Mouse (Mus musculus) granulocyte monocyte progenitor cell, adult 5-6 weeks (primary cell): ENCODE measurements around the gene Ly6c2. TPM values are rescaled to one million over a fixed set of nuclear protein-coding genes. Genes with fewer than 3 reads are reported as not detected.
A peak's percentile ranks its signal among the peaks of the same experiment; 100 is the strongest.
"Not testable (repeated sequence)": the region's sequence is repeated elsewhere in the genome, so short reads cannot be mapped to it uniquely, and the experiment has no call there.

Source experiments
- ATAC-seq: replicated peaks from 2 replicates; pipeline ENCODE4 v1.8.0; 2016; ENCODE audit warnings: mild to moderate bottlenecking, moderate TSS enrichment, inconsistent platforms; ENCODE audit not compliant: poor library complexity, severe bottlenecking
- total RNA-seq, 2 experiments: library from RNA; stranded (forward) in 1 of 2; stranded (reverse) in 1 of 2; fragments of 200-712, 200-1000 nt in 1 of 2; fragments of >200 nt in 1 of 2; fragmentation: Nextera tagmentation in 1 of 2; gene quantifications; 2 replicates each; pipeline ENCODE4 v1.2.3; 2014 to 2017

Gene Ly6c2
- total RNA-seq (2014; fragmentation: Nextera tagmentation), result 3,770 and 4,250 TPM in 2 replicates
- total RNA-seq (2017), result 1,953 and 2,572 TPM in 2 replicates

DNA sequence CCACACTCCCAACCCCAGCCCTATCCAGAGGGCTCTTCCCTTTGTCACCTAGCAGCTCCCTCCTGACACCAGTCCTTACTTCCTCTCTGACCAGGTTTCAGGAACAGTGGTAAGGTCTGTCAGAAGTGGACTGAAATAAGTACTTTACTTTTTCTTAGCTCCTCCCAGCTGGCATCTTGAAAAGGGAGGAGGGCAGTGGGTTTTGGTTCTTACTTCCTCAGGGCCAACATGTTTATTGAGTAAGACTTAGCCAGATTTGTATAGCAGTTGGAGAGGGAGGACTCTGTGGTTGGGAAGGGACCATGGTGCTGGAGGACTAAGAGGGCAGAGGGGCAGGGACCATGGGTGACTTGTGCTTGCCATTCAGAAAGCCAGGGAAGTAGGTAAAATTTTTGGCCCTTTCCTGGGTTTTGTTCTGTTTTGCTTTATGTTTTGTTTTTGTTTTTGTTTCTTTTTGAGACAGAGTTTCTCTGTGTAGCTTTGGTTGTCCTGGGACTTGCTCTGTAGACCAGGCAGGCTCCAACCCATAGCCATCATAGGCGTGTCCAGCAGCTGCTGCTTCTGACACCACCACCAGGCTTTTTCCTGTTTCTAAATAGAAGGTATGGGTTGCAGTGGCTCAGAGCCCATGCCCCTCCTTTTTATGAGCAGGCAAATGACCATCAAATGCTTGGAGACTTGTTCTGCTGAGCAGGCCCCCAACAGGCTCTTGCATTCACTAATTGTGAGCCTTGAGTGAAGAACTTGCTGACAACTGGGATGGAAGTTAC lies at the start of gene Ly6c2:
Ly6c2 (minus strand) TSS at position 110 of the 770 bp plus-strand sequence.
- peak; percentile 95 for ATAC-seq

DNA sequence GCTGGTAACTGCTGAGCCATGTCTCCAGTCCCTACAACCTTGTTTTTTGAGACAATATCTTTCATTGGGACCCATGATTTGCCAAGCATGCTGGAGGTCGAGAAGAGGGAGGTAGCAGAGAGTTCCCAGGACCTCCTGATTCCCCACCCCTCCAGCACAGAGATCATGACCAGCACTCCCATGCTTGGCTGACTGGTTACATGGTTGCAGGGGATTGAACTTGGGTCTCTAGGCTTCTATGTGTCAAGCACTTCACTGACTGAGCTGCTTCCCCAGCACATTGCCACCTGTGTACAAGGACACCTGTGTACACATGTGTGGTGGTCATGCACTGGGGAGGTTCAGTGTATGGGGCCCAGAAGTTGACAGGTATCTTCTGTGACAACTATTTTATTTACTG lies 45.9 kb upstream of the Ly6c2 start:
- ATAC-seq, result no peak

DNA sequence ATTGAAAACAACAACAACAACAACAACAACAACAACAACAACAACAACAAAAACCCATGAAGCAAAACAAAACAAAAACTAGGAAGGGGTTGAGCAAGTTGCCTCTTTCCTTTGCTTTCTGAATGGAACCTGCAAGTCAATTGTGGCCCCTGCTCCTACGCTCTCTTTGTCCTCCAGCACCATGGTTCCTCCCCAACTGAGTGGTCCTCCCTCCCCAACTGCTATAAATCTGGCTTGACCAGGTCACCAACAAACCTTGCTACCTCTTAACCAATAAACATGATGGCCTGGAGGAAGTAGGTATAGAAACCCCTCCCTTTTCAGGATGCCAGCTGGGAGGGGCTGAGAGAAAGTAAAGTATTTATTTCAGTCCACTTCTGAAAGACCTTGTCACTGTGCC lies 43.2 kb upstream of the Ly6c2 start, which contains the start of gene Ly6g:
Ly6g (plus strand) TSS at position 301 of the 400 bp plus-strand sequence.
- 0 out of 2 replicates have a peak, but pooled peaks have one; percentile 35 for ATAC-seq

DNA sequence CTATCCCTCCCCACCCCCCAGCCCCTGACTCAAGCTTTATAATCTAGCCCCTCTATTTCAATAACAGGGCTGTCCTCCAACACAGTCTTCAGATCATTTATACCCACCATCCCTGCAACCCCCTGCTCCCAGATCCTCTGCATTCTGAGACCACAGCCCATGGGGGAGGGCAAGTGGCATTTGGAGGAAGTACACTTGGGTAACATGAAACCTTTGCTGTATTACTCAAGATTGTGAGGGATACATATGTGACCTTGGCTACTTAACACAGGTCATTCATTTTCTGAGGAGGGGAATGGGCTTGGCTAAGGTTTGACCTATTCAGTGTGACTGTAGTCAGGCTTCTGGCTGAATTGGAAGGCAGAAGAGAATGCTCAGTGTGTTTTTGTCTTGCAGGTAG lies 41.3 kb upstream of the Ly6c2 start:
- ATAC-seq, result peak; percentile 56

DNA sequence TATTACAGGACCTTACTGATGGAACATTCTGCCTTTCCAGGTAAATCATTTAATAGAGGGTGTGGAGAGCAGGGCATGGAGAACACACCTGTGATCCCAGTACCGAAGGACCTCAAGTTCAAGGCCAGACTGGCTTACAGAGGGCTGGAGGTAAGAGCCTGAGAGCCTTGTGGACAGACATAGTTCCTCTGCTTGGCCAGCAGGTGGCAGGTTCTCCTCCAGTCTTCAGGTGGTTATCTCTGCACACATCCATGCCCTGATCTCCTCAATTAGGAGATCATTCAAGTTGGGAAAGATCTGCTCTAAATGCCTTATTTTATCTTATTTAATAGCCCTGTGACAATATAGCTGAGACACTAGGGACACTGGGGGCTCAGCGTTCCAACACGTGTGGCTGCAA lies 32.0 kb upstream of the Ly6c2 start:
- ATAC-seq, result peak; percentile 58

DNA sequence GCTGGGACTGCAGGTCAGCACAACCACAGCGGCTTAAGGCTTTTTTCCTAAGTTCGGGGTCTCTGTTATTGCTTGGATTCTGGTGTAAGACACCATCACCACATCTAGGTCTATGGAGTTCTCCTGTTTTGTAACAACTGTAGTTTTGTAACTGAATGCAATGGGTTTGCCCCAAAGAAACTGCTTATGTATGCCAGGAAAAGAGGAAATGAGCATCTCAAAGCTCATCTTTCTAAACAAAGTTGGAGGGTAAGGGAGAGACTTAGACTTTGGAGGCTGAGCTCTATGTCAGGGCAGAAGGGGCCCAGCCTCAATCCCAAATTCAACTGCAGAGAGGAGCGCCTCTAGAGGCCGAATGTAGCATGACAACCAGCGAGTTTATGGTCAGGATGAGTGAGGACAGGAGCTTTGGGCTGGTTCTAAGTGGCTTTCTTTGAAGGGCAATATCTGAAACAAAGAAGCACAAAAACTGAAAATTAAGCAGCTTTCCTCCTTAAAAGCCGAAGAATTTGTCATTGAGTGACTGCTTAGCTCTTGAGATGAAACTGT lies 30.1 kb upstream of the Ly6c2 start:
- peak; percentile 69 for ATAC-seq

DNA sequence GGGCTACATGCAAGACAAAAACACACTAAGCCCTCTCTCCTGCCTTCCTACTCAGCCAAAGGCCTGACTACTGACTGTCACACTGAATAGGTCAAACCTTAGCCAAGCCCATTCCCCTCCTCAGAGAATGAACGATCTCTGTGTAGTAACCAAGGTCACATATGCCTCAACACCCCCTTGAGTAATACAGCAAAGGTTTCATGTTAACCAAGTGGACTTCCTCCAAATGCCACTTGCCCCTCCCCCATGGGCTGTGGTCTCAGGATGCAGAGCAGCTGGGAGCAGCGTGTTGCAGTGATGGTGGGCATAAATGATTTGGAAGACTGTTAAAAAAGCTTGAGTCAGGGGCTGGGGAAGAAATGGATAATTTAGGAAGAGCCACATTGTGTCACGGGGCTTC lies 26.0 kb upstream of the Ly6c2 start:
- peak; percentile 77 for ATAC-seq

DNA sequence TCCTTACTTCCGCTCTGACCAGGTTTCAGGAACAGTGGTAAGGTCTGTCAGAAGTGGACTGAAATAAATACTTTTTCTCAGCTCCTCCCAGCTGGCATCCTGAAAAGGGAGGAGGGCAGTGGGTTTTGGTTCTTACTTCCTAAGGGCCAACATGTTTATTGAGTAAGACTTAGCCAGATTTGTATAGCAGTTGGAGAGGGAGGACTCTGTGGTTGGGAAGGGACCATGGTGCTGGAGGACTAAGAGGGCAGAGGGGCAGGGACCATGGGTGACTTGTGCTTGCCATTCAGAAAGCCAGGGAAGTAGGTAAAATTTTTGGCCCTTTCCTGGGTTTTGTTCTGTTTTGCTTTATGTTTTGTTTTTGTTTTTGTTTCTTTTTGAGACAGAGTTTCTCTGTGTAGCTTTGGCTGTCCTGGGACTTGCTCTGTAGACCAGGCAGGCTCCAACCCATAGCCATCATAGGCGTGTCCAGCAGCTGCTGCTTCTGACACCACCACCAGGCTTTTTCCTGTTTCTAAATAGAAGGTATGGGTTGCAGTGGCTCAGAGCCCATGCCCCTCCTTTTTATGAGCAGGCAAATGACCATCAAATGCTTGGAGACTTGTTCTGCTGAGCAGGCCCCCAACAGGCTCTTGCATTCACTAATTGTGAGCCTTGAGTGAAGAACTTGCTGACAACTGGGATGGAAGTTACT lies 23.5 kb upstream of the Ly6c2 start:
- ATAC-seq, result peak; percentile 86

DNA sequence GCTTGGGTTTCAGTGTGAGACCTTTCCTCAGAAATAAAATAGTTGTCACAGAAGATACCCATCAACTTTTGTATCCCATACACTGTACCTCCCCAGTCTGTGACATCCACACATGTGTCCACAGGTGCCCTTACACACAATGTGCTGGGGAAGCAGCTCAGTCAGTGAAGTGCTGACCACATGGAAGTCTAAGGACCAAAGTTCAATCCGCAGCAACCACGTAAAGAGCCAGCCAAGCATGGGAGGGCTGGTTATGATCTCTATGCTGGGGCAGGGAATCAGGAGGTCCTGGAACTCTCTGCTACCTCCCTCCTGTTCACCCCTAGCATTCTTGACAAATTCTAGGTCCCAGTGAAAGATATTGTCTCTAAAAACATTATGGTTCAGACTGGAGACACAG lies 20.6 kb upstream of the Ly6c2 start:
- ATAC-seq, result not testable (repeated sequence)

DNA sequence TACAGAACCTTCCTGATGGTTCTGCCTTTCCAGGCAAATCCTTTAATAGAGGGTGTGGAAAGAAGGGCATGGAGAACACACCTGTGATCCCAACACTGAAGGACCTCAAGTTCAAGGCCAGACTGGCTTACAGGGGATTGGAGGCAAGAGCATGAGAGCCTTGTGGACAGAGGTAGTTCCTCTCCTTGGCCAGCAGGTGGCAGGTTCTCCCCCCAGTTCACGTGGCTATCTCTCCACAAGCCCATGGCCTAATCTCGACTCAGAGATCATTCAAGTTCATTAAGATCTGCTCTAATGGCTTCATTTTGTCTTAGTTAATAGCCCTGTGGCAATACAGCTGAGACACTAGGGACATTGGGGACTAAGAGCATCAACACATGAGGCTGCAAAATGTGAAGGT lies 8.3 kb upstream of the Ly6c2 start:
- ATAC-seq, result peak; percentile 63

- peak; percentile 42; the same call in 1 of the 2 replicates for ATAC-seq
Measured at GRCm38 (mm10) chr15:75118742-75119141, 7.0 kb upstream of the Ly6c2 start.

DNA sequence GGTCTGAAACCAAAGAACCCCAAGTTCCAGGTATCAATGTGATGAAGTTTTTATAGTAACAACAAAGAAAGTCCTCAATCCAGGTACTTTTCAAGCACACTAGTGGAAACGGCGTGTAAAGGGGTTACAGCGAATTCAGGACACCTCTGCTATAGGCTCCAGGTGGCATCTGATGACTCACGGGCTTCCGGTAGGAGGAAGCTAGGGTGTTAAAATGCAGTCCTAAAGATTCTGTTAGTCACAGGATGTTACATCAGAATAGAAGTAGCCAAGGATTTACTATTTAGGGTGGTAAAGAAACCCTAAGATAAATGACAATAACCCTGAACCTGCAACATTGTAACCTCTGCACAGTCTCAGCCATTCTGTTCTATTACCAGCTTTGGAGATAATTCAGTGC lies 5.7 kb upstream of the Ly6c2 start:
- peak; percentile 49; the same call in 1 of the 2 replicates for ATAC-seq

DNA sequence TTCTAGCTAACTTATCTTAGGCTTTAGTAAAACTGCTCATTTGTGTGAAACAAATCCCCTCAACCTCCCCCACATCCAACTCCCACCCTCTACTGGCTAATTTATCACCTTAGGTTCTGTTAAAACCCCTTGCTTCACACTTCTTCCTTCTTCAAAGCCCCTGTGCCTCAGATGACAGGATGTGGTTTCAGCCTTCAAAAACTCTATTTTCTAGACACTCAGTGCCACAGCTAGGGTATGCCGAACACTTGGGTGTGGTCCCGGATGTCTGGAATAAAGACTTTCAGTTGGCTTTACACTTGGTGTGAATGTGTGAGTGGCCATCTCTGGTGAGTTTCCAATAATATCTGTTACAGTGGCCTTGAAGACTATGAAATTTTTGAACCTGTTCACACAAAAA lies 4.8 kb upstream of the Ly6c2 start:
- peak; percentile 48 for ATAC-seq

GRCm38 (mm10) chr15:75110424-75110823 lies 1.3 kb downstream of the Ly6c2 start:
- ATAC-seq, result not testable (repeated sequence)

GRCm38 (mm10) chr15:75099261-75099660 lies 12.5 kb downstream of the Ly6c2 start:
- ATAC-seq, result no peak

DNA sequence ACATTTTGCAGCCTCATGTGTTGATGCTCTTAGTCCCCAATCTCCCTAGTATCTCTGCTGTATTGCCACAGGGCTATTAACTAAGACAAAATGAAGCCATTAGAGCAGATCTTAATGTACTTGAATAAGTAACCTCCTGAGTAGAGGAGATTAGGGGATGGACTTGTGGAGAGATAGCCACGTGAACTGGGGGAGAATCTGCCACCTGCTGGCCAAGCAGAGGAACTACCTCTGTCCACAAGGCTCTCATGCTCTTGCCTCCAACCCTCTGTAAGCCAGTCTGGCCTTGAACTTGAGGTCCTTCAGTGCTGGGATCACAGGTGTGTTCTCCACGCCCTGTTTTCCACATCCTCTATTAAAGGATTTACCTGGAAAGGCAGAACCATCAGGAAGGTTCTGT lies 23.7 kb downstream of the Ly6c2 start:
- ATAC-seq, result not testable (repeated sequence)

DNA sequence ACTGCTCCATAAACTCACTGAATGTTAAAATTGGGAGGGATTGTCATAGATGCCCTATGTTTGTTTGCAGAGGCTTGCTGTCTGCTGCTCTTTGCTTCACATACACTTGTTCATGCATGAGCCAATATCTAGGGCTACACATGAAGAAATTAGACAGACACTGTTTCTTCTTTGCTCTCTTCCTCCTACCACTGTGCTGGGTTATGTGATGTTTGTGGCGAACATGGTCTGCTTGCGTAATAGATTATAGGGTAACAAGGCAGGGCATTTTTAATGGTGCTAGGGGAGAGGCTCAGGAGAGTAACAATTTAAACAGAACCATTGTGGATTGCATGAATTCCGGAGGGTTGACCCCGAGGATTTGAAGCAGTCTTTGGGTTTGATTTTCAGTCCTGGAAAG lies 41.8 kb downstream of the Ly6c2 start:
- peak; percentile 94 for ATAC-seq

DNA sequence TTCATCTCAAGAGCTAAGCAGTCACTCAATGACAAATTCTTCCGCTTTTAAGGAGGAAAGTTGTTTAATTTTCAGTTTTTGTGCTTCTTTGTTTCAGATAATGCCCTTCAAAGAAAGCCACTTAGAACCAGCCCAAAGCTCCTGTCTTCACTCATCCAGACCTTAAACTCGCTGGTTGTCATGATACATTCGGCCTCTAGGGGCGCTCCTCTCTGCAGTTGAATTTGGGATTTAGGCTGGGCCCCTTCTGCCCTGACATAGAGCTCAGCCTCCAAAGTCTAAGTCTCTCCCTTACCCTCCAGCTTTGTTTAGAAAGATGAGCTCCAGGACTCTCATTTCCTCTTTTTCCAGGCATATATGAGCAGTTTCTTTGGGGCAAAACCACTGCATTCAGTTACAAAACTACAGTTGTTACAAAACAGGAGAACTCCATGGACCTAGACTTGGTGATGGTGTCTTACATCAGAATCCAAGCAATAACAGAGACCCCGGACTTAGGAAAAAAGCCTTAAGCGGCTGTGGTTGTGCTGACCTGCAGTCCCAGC lies 49.7 kb downstream of the Ly6c2 start:
- peak; percentile 83 for ATAC-seq

DNA sequence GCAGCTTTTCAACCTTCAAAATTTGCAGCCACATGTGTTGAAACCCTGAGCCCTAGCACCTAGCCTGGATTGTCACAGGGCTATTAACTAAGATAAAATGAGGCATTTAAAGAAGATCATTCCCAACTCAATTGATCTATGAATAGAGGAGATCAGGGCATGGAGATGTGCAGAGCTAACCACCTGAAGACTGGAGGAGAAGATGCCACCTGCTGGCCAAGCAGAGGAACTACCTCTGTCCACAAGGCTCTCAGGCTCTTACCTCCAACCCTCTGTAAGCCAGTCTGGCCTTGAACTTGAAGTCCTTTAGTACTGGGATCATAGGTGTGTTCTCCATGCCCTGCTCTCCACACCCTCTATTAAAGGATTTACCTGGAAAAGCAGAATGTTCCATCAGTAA lies 51.3 kb downstream of the Ly6c2 start:
- ATAC-seq, result peak; percentile 61
